Mouse (Mus musculus): Measurements from ENCODE around the gene Micu2. TPM values are rescaled to one million over a fixed set of nuclear protein-coding genes. Genes with fewer than 3 reads are reported as not detected.

The Micu2 gene
- total and polyA plus RNA-seq, 3 experiments, result 61.3 to 173 (median 65.1) TPM

GRCm38 (mm10) chr14:57932881-57933443 lies 66.1 kb downstream of the Micu2 start:
- H3K79me2 ChIP-seq (ENCODE audit: control insufficient read depth, insufficient read depth, low read length, poor library complexity), result no peaks in the 10 kb centered on the region
- no peak overlapping the region for H3K4me3 ChIP-seq (ENCODE audit: control insufficient read depth in 1 of 2, insufficient read depth in 1 of 2, low read depth in 2 of 2, low read length in 2 of 2)
- no peak overlapping the region for H3K9ac ChIP-seq (ENCODE audit: control insufficient read depth, low read depth, low read length, poor library complexity, severe bottlenecking)
- H3K36me3 ChIP-seq (ENCODE audit: control insufficient read depth in 1 of 2, insufficient read depth in 2 of 2, low read length in 2 of 2), result peaks cover 4 to 14% of the 10 kb centered on the region in 2 experiments
- peaks cover 9 to 16% of the 10 kb centered on the region in 2 experiments; a peak in 3 of 4 replicates for H3K4me1 ChIP-seq (ENCODE audit: control insufficient read depth in 1 of 2, insufficient read depth in 2 of 2, low read length in 2 of 2)
- peak; percentile 86 for DNase-seq (ENCODE audit: low read depth, low spot score)
- no peaks in the 10 kb centered on the region for H3K27me3 ChIP-seq (ENCODE audit: control insufficient read depth in 1 of 2, insufficient read depth in 2 of 2, low read length in 2 of 2)
- no peaks in the 10 kb centered on the region for H3K9me3 ChIP-seq (replicated peaks; ENCODE audit: insufficient read depth, low read length)
- H3K27ac ChIP-seq (ENCODE audit: control insufficient read depth, low read depth, low read length), result peak overlapping the region; percentile 50
- TF ChIP-seq SIN3A (IDR thresholded peaks at IDR 0.05; ENCODE audit: low read length), result peak; percentile 59
- TF ChIP-seq ZMIZ1 (IDR thresholded peaks at IDR 0.05; ENCODE audit: low read depth, low read length), result no peak
- TF ChIP-seq KAT2A (conservative IDR thresholded peaks at IDR 0.05; ENCODE audit: low read depth, low read length), result no peak
- TF ChIP-seq MYB (IDR thresholded peaks at IDR 0.05; ENCODE audit: low read depth, low read length), result 0 out of 2 replicates have a peak, but pooled peaks have one; percentile 22
- 0 out of 2 replicates have a peak, but pooled peaks have one; percentile 38 for TF ChIP-seq TBP (IDR thresholded peaks at IDR 0.05; ENCODE audit: low read depth, low read length)
- TF ChIP-seq MEF2A (IDR thresholded peaks at IDR 0.05; ENCODE audit: extremely low read depth, insufficient replicate concordance, low read depth, low read length, poor library complexity, severe bottlenecking), result no peak
- no peak for TF ChIP-seq RAD21 (IDR thresholded peaks at IDR 0.05; ENCODE audit: low read depth, low read length)
- TF ChIP-seq TCF12 (IDR thresholded peaks at IDR 0.05; ENCODE audit: low read depth, low read length), result peak; percentile 95
- TF ChIP-seq HCFC1 (IDR thresholded peaks at IDR 0.05; ENCODE audit: low read depth, low read length), result no peak
- peak; percentile 98 for TF ChIP-seq GATA1 (IDR thresholded peaks at IDR 0.05; ENCODE audit: low read depth, low read length)
- peak; percentile 79 for TF ChIP-seq RCOR1 (IDR thresholded peaks at IDR 0.05; ENCODE audit: low read depth, low read length)
- TF ChIP-seq ZC3H11A (IDR thresholded peaks at IDR 0.05; ENCODE audit: low read depth, low read length), result no peak
- TF ChIP-seq MXI1 (IDR thresholded peaks at IDR 0.05; ENCODE audit: low read depth, low read length), result 0 out of 2 replicates have a peak, but pooled peaks have one; percentile 41
- TF ChIP-seq NELFE (IDR thresholded peaks at IDR 0.05; ENCODE audit: low read depth, low read length), result no peak
- peak; percentile 65; the same call in 1 of the 2 replicates for TF ChIP-seq BHLHE40 (IDR thresholded peaks at IDR 0.05; ENCODE audit: borderline replicate concordance, low read depth, low read length)
- no peak for TF ChIP-seq UBTF (IDR thresholded peaks at IDR 0.05; ENCODE audit: borderline replicate concordance, insufficient read depth, low read depth, low read length)
- TF ChIP-seq POLR2AphosphoS5 (IDR thresholded peaks at IDR 0.05; ENCODE audit: borderline replicate concordance, low read depth, low read length), result no peak
- TF ChIP-seq MYC (IDR thresholded peaks at IDR 0.05; ENCODE audit: low read depth, low read length), result peak; percentile 52; the same call in 1 of the 2 replicates
- TF ChIP-seq TAL1 (IDR thresholded peaks at IDR 0.05; ENCODE audit: low read length), result peak; percentile 92
- peak; percentile 39; the same call in 1 of the 2 replicates for TF ChIP-seq ELF1 (IDR thresholded peaks at IDR 0.05; ENCODE audit: low read depth, low read length)
- peak; percentile 74 for TF ChIP-seq ETS1 (IDR thresholded peaks at IDR 0.05; ENCODE audit: low read depth, low read length)
- no peak for TF ChIP-seq POLR2AphosphoS2 (IDR thresholded peaks at IDR 0.05; ENCODE audit: low read length)
- TF ChIP-seq GABPA (IDR thresholded peaks at IDR 0.05; ENCODE audit: low read depth, low read length), result no peak
- TF ChIP-seq MAX (IDR thresholded peaks at IDR 0.05; ENCODE audit: low read length), result no peak
- TF ChIP-seq MAZ (IDR thresholded peaks at IDR 0.05; ENCODE audit: low read depth, low read length), result 0 out of 2 replicates have a peak, but pooled peaks have one; percentile 26
- TF ChIP-seq USF2 (IDR thresholded peaks at IDR 0.05; ENCODE audit: borderline replicate concordance in 1 of 2, insufficient read depth in 1 of 2, low read depth in 1 of 2, low read length in 2 of 2), result no peak
- peak; percentile 94 to 97 for TF ChIP-seq EP300 (IDR thresholded peaks at IDR 0.05; ENCODE audit: low read depth in 1 of 2, low read length in 2 of 2)
- no peak for TF ChIP-seq SMC3 (IDR thresholded peaks at IDR 0.05; ENCODE audit: low read depth, low read length)
- no peak for TF ChIP-seq POLR2A (IDR thresholded peaks at IDR 0.05; ENCODE audit: control insufficient read depth in 1 of 2, insufficient read depth in 1 of 2, low read depth in 1 of 2, low read length in 2 of 2, poor library complexity in 1 of 2)
- no peak; the same call in 1 of the 2 replicates for TF ChIP-seq ZNF384 (IDR thresholded peaks at IDR 0.05; ENCODE audit: low read depth, low read length)
- TF ChIP-seq CHD1 (IDR thresholded peaks at IDR 0.05; ENCODE audit: low read depth, low read length), result no peak
- no peak for TF ChIP-seq ZKSCAN1 (IDR thresholded peaks at IDR 0.05; ENCODE audit: low read depth, low read length)
- TF ChIP-seq JUND (IDR thresholded peaks at IDR 0.05; ENCODE audit: low read depth, low read length), result 0 out of 2 replicates have a peak, but pooled peaks have one; percentile 20
- TF ChIP-seq E2F4 (IDR thresholded peaks at IDR 0.05; ENCODE audit: borderline replicate concordance, low read depth, low read length), result no peak
- TF ChIP-seq CHD2 (IDR thresholded peaks at IDR 0.05; ENCODE audit: low read length), result no peak; the same call in 1 of the 2 replicates
- no peak for TF ChIP-seq NRF1 (IDR thresholded peaks at IDR 0.05; ENCODE audit: insufficient read depth, low read depth, low read length, poor library complexity, severe bottlenecking)
